Mouse (Mus musculus) megakaryocyte, embryonic 14.5 days (primary cell): ENCODE results near the gene R3hdm2.

Experiments
- FLI1 ChIP-seq: IDR thresholded peaks from 2 replicates; pipeline ENCODE4 v1.6.1; 2012; ENCODE audit warnings: low read length, inconsistent platforms, mixed read lengths
- GATA1 ChIP-seq: IDR thresholded peaks from 3 replicates; pipeline ENCODE4 v1.6.1; 2012; ENCODE audit warnings: mixed read lengths, low read length, inconsistent platforms, borderline replicate concordance

- no peak for TF ChIP-seq FLI1
- TF ChIP-seq GATA1, result no peak
Measured at GRCm38 (mm10) chr10:127513501-127514091, 133.5 kb downstream of the R3hdm2 start.
